Mouse (Mus musculus): ENCODE measurements at regions not wholly inside any gene's neighbourhood (a gene's known extent, or its start where the extent isn't known, plus 50 kb on each side); places are given as distances from the start of the nearest gene placed in this dataset.

GRCm38 (mm10) chr17:74920056-74920455, 85.3 kb upstream of the Ltbp1 start:
- Histone ChIP-seq H3K4me3 (replicated peaks; ENCODE audit: low read length) (no peak overlapping the region), H3K4me2 (ENCODE audit: low read depth, low read length) (no peak overlapping the region), H3K9me3 (replicated peaks; ENCODE audit: control insufficient read depth, low read length) (peaks cover 9% of the 10 kb centered on the region; the same call in 1 of the 2 replicates), H3K27me3 (ENCODE audit: control insufficient read depth, insufficient read depth, low read length) (no peaks in the 10 kb centered on the region), H3K9ac (ENCODE audit: low read length) (no peak overlapping the region), H3K27ac (ENCODE audit: low read length) (no peak overlapping the region), H3K4me1 (ENCODE audit: control insufficient read depth, insufficient read depth, low read length) (peaks cover 6% of the 10 kb centered on the region; the same call in 1 of the 2 replicates), H3K36me3 (ENCODE audit: control insufficient read depth, insufficient read depth, low read length) (no peaks in the 10 kb centered on the region)
- no peak for ATAC-seq (ENCODE audit: insufficient read depth, low FRiP score)
- WGBS = 85% methylated on average over 5 of the region's 5 CpGs

DNA sequence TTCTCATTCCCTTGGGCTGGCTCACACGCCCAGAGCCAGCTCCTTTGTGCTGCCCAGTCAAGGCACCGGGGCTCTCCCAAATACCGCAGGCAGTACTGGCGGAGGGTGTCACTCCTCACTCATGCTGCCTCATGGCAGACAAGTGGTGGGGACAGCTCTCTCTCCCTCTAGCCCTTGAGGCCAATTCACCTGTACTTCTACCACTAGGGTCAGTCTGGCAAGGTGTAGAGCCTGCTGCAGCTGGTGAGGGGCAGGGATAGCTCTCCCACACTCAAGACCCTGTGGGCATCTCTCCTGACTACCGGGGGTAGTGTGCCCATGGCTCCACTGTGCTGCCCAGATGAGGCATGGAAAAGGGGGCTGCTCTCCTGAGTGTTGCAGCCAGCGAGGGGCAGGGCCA, 84.0 kb upstream of the Ltbp1 start:
- WGBS = 89% methylated on average over 6 of the region's 6 CpGs
- H3K4me3 ChIP-seq (replicated peaks; ENCODE audit: low read length) = no peak overlapping the region
- peaks cover 6% of the 10 kb centered on the region; the same call in 1 of the 2 replicates for H3K4me1 ChIP-seq (ENCODE audit: control insufficient read depth, insufficient read depth, low read length)
- H3K27me3 ChIP-seq (ENCODE audit: control insufficient read depth, insufficient read depth, low read length) = no peaks in the 10 kb centered on the region
- H3K4me2 ChIP-seq (ENCODE audit: low read depth, low read length) = no peak overlapping the region
- no peak overlapping the region for H3K27ac ChIP-seq (ENCODE audit: low read length)
- H3K9me3 ChIP-seq (replicated peaks; ENCODE audit: control insufficient read depth, low read length) = 0 out of 2 replicates have a peak, but pooled peaks cover 6% of the 10 kb centered on the region
- no peaks in the 10 kb centered on the region for H3K36me3 ChIP-seq (ENCODE audit: control insufficient read depth, insufficient read depth, low read length)
- H3K9ac ChIP-seq (ENCODE audit: low read length) = no peak overlapping the region
- no peak for ATAC-seq (ENCODE audit: insufficient read depth, low FRiP score)

- no peak for ATAC-seq (ENCODE audit: insufficient read depth, low FRiP score)
Observed at GRCm38 (mm10) chr17:74922016-74922415, 83.4 kb upstream of the Ltbp1 start.

GRCm38 (mm10) chr17:74922591-74922990, 82.8 kb upstream of the Ltbp1 start:
- Histone ChIP-seq H3K27ac (ENCODE audit: low read length) (no peak overlapping the region), H3K36me3 (ENCODE audit: control insufficient read depth, insufficient read depth, low read length) (no peaks in the 10 kb centered on the region), H3K4me3 (replicated peaks; ENCODE audit: low read length) (no peak overlapping the region), H3K9ac (ENCODE audit: low read length) (no peak overlapping the region), H3K4me1 (ENCODE audit: control insufficient read depth, insufficient read depth, low read length) (peaks cover 6% of the 10 kb centered on the region; the same call in 1 of the 2 replicates), H3K4me2 (ENCODE audit: low read depth, low read length) (no peak overlapping the region), H3K27me3 (ENCODE audit: control insufficient read depth, insufficient read depth, low read length) (no peaks in the 10 kb centered on the region), H3K9me3 (replicated peaks; ENCODE audit: control insufficient read depth, low read length) (no peaks in the 10 kb centered on the region)
- peak; percentile 72 for ATAC-seq (ENCODE audit: insufficient read depth, low FRiP score)
- 19% methylated on average over 3 of the region's 3 CpGs for WGBS

More at GRCm38 (mm10) chr17:74922016-74922415, 83.4 kb upstream of the Ltbp1 start:
- Histone ChIP-seq H3K4me2 (ENCODE audit: low read depth, low read length) (no peak overlapping the region), H3K27me3 (ENCODE audit: control insufficient read depth, insufficient read depth, low read length) (no peaks in the 10 kb centered on the region), H3K4me3 (replicated peaks; ENCODE audit: low read length) (no peak overlapping the region), H3K36me3 (ENCODE audit: control insufficient read depth, insufficient read depth, low read length) (no peaks in the 10 kb centered on the region), H3K9me3 (replicated peaks; ENCODE audit: control insufficient read depth, low read length) (no peaks in the 10 kb centered on the region), H3K9ac (ENCODE audit: low read length) (no peak overlapping the region), H3K27ac (ENCODE audit: low read length) (no peak overlapping the region), H3K4me1 (ENCODE audit: control insufficient read depth, insufficient read depth, low read length) (peaks cover 6% of the 10 kb centered on the region; the same call in 1 of the 2 replicates)
- 65% methylated on average over 4 of the region's 4 CpGs for WGBS

GRCm38 (mm10) chr17:74923101-74923500, 82.3 kb upstream of the Ltbp1 start:
- peaks cover 6% of the 10 kb centered on the region; the same call in 1 of the 2 replicates for H3K4me1 ChIP-seq (ENCODE audit: control insufficient read depth, insufficient read depth, low read length)
- WGBS = 40% methylated on average over 9 of the region's 9 CpGs

GRCm38 (mm10) chr17:74925131-74925530, 80.2 kb upstream of the Ltbp1 start:
- Histone ChIP-seq H3K9me3 (replicated peaks; ENCODE audit: control insufficient read depth, low read length) (no peaks in the 10 kb centered on the region), H3K27ac (ENCODE audit: low read length) (no peak overlapping the region), H3K36me3 (ENCODE audit: control insufficient read depth, insufficient read depth, low read length) (no peaks in the 10 kb centered on the region), H3K4me3 (replicated peaks; ENCODE audit: low read length) (no peak overlapping the region), H3K9ac (ENCODE audit: low read length) (no peak overlapping the region), H3K27me3 (ENCODE audit: control insufficient read depth, insufficient read depth, low read length) (no peaks in the 10 kb centered on the region), H3K4me1 (ENCODE audit: control insufficient read depth, insufficient read depth, low read length) (peaks cover 6% of the 10 kb centered on the region; the same call in 1 of the 2 replicates), H3K4me2 (ENCODE audit: low read depth, low read length) (no peak overlapping the region)
- 83% methylated on average over 6 of the region's 6 CpGs for WGBS
- ATAC-seq (ENCODE audit: insufficient read depth, low FRiP score) = no peak

More at GRCm38 (mm10) chr17:74923101-74923500, 82.3 kb upstream of the Ltbp1 start:
- Histone ChIP-seq H3K9me3 (replicated peaks; ENCODE audit: control insufficient read depth, low read length) (no peaks in the 10 kb centered on the region), H3K36me3 (ENCODE audit: control insufficient read depth, insufficient read depth, low read length) (no peaks in the 10 kb centered on the region), H3K4me3 (replicated peaks; ENCODE audit: low read length) (no peak overlapping the region), H3K4me2 (ENCODE audit: low read depth, low read length) (no peak overlapping the region), H3K27me3 (ENCODE audit: control insufficient read depth, insufficient read depth, low read length) (no peaks in the 10 kb centered on the region), H3K27ac (ENCODE audit: low read length) (no peak overlapping the region), H3K9ac (ENCODE audit: low read length) (no peak overlapping the region)
- no peak for ATAC-seq (ENCODE audit: insufficient read depth, low FRiP score)

GRCm38 (mm10) chr17:74927981-74928380, 77.4 kb upstream of the Ltbp1 start:
- Histone ChIP-seq H3K4me2 (ENCODE audit: low read depth, low read length) (no peak overlapping the region), H3K4me1 (ENCODE audit: control insufficient read depth, insufficient read depth, low read length) (0 out of 2 replicates have a peak, but pooled peaks cover 2% of the 10 kb centered on the region), H3K9ac (ENCODE audit: low read length) (no peak overlapping the region), H3K4me3 (replicated peaks; ENCODE audit: low read length) (no peak overlapping the region), H3K36me3 (ENCODE audit: control insufficient read depth, insufficient read depth, low read length) (no peaks in the 10 kb centered on the region), H3K9me3 (replicated peaks; ENCODE audit: control insufficient read depth, low read length) (no peaks in the 10 kb centered on the region), H3K27ac (ENCODE audit: low read length) (no peak overlapping the region), H3K27me3 (ENCODE audit: control insufficient read depth, insufficient read depth, low read length) (no peaks in the 10 kb centered on the region)
- WGBS = 56% methylated on average over 5 of the region's 5 CpGs
- no peak for ATAC-seq (ENCODE audit: insufficient read depth, low FRiP score)

DNA sequence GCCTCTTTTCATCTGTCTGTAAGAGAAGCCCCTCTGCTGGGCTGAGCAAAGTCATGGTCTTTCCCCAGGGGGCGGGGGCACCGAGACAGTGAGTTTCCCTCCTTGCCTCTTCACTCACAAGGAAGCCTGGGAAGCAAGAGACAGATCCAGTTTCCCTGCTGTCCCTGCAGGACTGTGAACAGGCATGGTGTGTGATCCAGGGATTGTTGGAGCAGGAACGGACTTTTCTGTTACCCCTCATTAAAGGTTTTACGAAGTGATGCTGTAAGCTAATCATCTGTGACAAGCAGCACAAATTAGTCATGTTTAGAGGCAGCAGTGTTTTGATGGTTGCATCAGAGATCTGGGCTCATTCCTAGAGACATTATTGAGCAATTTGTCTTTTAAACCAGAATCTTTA, 73.8 kb upstream of the Ltbp1 start:
- no peaks in the 10 kb centered on the region for H3K4me1 ChIP-seq (ENCODE audit: control insufficient read depth, insufficient read depth, low read length)
- no peaks in the 10 kb centered on the region for H3K27me3 ChIP-seq (ENCODE audit: control insufficient read depth, insufficient read depth, low read length)
- no peaks in the 10 kb centered on the region for H3K9me3 ChIP-seq (replicated peaks; ENCODE audit: control insufficient read depth, low read length)
- no peak for ATAC-seq (ENCODE audit: insufficient read depth, low FRiP score)
- 56% methylated on average over 4 of the region's 4 CpGs for WGBS
- no peaks in the 10 kb centered on the region for H3K36me3 ChIP-seq (ENCODE audit: control insufficient read depth, insufficient read depth, low read length)
- no peak overlapping the region for H3K9ac ChIP-seq (ENCODE audit: low read length)
- no peak overlapping the region for H3K4me2 ChIP-seq (ENCODE audit: low read depth, low read length)
- H3K4me3 ChIP-seq (replicated peaks; ENCODE audit: low read length) = no peak overlapping the region
- H3K27ac ChIP-seq (ENCODE audit: low read length) = no peak overlapping the region

GRCm38 (mm10) chr17:74941393-74941792, 64.0 kb upstream of the Ltbp1 start:
- H3K27me3 ChIP-seq (ENCODE audit: control insufficient read depth, insufficient read depth, low read length) = no peaks in the 10 kb centered on the region
- H3K27ac ChIP-seq (ENCODE audit: low read length) = no peak overlapping the region
- 0 out of 2 replicates have a peak, but pooled peaks cover 5% of the 10 kb centered on the region for H3K4me1 ChIP-seq (ENCODE audit: control insufficient read depth, insufficient read depth, low read length)
- 80% methylated on average over 6 of the region's 6 CpGs for WGBS
- no peaks in the 10 kb centered on the region for H3K9me3 ChIP-seq (replicated peaks; ENCODE audit: control insufficient read depth, low read length)
- H3K4me2 ChIP-seq (ENCODE audit: low read depth, low read length) = no peak overlapping the region
- H3K36me3 ChIP-seq (ENCODE audit: control insufficient read depth, insufficient read depth, low read length) = no peaks in the 10 kb centered on the region
- no peak overlapping the region for H3K4me3 ChIP-seq (replicated peaks; ENCODE audit: low read length)
- H3K9ac ChIP-seq (ENCODE audit: low read length) = no peak overlapping the region
- ATAC-seq (ENCODE audit: insufficient read depth, low FRiP score) = no peak

Data from stomach, embryonic 16.5 days (tissue).